In genomic region chr10:128036746-128037425, GRCm38 (mm10) we compare ENCODE assay signal across 8 mouse cellular contexts. TPM values are rescaled to one million over a fixed set of nuclear protein-coding genes. Genes with fewer than 3 reads are reported as not detected.
DNase-seq lines count a peak whose midpoint lies in the region; ATAC-seq and TF ChIP-seq lines count a peak whose summit lies in the region.

No protein-coding gene starts in this region.

- peak overlapping the region; percentile 97 for H3K27ac ChIP-seq in forebrain, postnatal 0 days (ENCODE audit: low read depth, low read length)
- H3K27ac ChIP-seq in hindbrain, embryonic 13.5 days = peak overlapping the region; percentile 97; the same call in 1 of the 2 replicates
- peak overlapping the region; percentile 96 for H3K27ac ChIP-seq in limb, embryonic 13.5 days
- no peak overlapping the region; the same call in 1 of the 2 replicates for H3K27ac ChIP-seq in midbrain, embryonic 12.5 days (replicated peaks)

- no peak for TF ChIP-seq CTCF in brain, embryonic 14.5 days (IDR thresholded peaks at IDR 0.05; ENCODE audit: borderline replicate concordance, extremely low read depth, insufficient read depth, insufficient read length)
- no peak for TF ChIP-seq CTCF in forebrain, postnatal 0 days (IDR thresholded peaks at IDR 0.05; ENCODE audit: low read depth)

- 4% methylated on average over 10 of the region's 10 CpGs for WGBS in forebrain, postnatal 0 days
- WGBS in hindbrain, embryonic 13.5 days = 8% methylated on average over 10 of the region's 10 CpGs
- 6% methylated on average over 10 of the region's 10 CpGs for WGBS in limb, embryonic 13.5 days
- 5% methylated on average over 10 of the region's 10 CpGs for WGBS in midbrain, embryonic 12.5 days

- no peak for ATAC-seq in forebrain, postnatal 0 days
- ATAC-seq in hindbrain, embryonic 13.5 days (ENCODE audit: low FRiP score) = no peak
- ATAC-seq in limb, embryonic 13.5 days (ENCODE audit: low FRiP score, low read depth) = no peak
- ATAC-seq in midbrain, embryonic 12.5 days (ENCODE audit: low FRiP score, low read depth) = no peak

- peak overlapping the region; percentile 91 for H3K9ac ChIP-seq in forebrain, postnatal 0 days
- peak overlapping the region; percentile 99 for H3K9ac ChIP-seq in hindbrain, embryonic 13.5 days
- H3K9ac ChIP-seq in limb, embryonic 13.5 days = peak overlapping the region; percentile 100
- peak overlapping the region; percentile 96 for H3K9ac ChIP-seq in midbrain, embryonic 12.5 days (replicated peaks)

- peak; percentile 40 to 61 for DNase-seq in right cerebral cortex, postnatal 10 days (ENCODE audit: low spot score in 2 of 2)
- DNase-seq in right cerebral cortex, postnatal 25 days = no peak
- DNase-seq in brain, embryonic 14.5 days (ENCODE audit: low read depth) = peak; percentile 50
- DNase-seq in forebrain, postnatal 0 days = peak; percentile 16
- DNase-seq in urinary bladder, postnatal 36 days (ENCODE audit: low spot score in 2 of 2) = peak; percentile 35 to 58

- H3K4me2 ChIP-seq in forebrain, postnatal 0 days (ENCODE audit: low read depth) = peak overlapping the region; percentile 66
- H3K4me2 ChIP-seq in hindbrain, embryonic 13.5 days = peak overlapping the region; percentile 95
- H3K4me2 ChIP-seq in limb, embryonic 13.5 days (replicated peaks) = peak overlapping the region; percentile 92
- peak overlapping the region; percentile 87 for H3K4me2 ChIP-seq in midbrain, embryonic 12.5 days (replicated peaks)

- no peaks in the 10 kb centered on the region for H3K9me3 ChIP-seq in forebrain, postnatal 0 days (ENCODE audit: low read length)
- H3K9me3 ChIP-seq in hindbrain, embryonic 13.5 days = no peaks in the 10 kb centered on the region
- no peaks in the 10 kb centered on the region for H3K9me3 ChIP-seq in limb, embryonic 13.5 days
- H3K9me3 ChIP-seq in midbrain, embryonic 12.5 days = no peaks in the 10 kb centered on the region

- H3K4me1 ChIP-seq in forebrain, postnatal 0 days (ENCODE audit: insufficient read depth) = peaks cover 20% of the 10 kb centered on the region; the same call in 1 of the 2 replicates
- H3K4me1 ChIP-seq in hindbrain, embryonic 13.5 days (replicated peaks) = peaks cover 46% of the 10 kb centered on the region
- peaks cover 51% of the 10 kb centered on the region for H3K4me1 ChIP-seq in limb, embryonic 13.5 days
- H3K4me1 ChIP-seq in midbrain, embryonic 12.5 days = peaks cover 35% of the 10 kb centered on the region

- no peak for TF ChIP-seq POLR2A in brain, embryonic 14.5 days (IDR thresholded peaks at IDR 0.05; ENCODE audit: borderline replicate concordance, extremely low read depth, insufficient read depth, insufficient read length, poor library complexity, severe bottlenecking)

- peak overlapping the region; percentile 96 for H3K4me3 ChIP-seq in forebrain, postnatal 0 days (ENCODE audit: low read depth, low read length)
- peak overlapping the region; percentile 95 for H3K4me3 ChIP-seq in hindbrain, embryonic 13.5 days
- peak overlapping the region; percentile 86 for H3K4me3 ChIP-seq in limb, embryonic 13.5 days
- H3K4me3 ChIP-seq in midbrain, embryonic 12.5 days = peak overlapping the region; percentile 97

- peaks cover 25% of the 10 kb centered on the region for H3K36me3 ChIP-seq in forebrain, postnatal 0 days (ENCODE audit: insufficient read depth)
- peaks cover 37% of the 10 kb centered on the region for H3K36me3 ChIP-seq in hindbrain, embryonic 13.5 days
- peaks cover 37% of the 10 kb centered on the region for H3K36me3 ChIP-seq in limb, embryonic 13.5 days
- H3K36me3 ChIP-seq in midbrain, embryonic 12.5 days = peaks cover 36% of the 10 kb centered on the region

- H3K27me3 ChIP-seq in forebrain, postnatal 0 days (ENCODE audit: insufficient read depth, low read length) = no peaks in the 10 kb centered on the region
- no peaks in the 10 kb centered on the region for H3K27me3 ChIP-seq in hindbrain, embryonic 13.5 days
- no peaks in the 10 kb centered on the region for H3K27me3 ChIP-seq in limb, embryonic 13.5 days
- no peaks in the 10 kb centered on the region for H3K27me3 ChIP-seq in midbrain, embryonic 12.5 days

RNA-seq across cellular contexts. Expression of gene Naca, which starts 1.5 kb away (rescaled TPM):
- 286 and 390 TPM in 2 replicates for polyA plus RNA-seq in brain, embryonic 14.5 days (2012; rRNA removed)
- total RNA-seq in forebrain, postnatal 0 days (2014; rRNA removed) = 630 and 780 TPM in 2 replicates
- polyA plus RNA-seq in forebrain, postnatal 0 days (2015; fragmentation: Nextera tagmentation; extraction: Ambion mirVana) = 527 and 662 TPM in 2 replicates
- polyA plus RNA-seq in hindbrain, embryonic 13.5 days (2015; fragmentation: Nextera tagmentation; extraction: Ambion mirVana) = 609 and 615 TPM in 2 replicates
- 797 and 826 TPM in 2 replicates for polyA plus RNA-seq in limb, embryonic 13.5 days (2015; fragmentation: Nextera tagmentation; extraction: Ambion mirVana)
- 716 and 742 TPM in 2 replicates for polyA plus RNA-seq in midbrain, embryonic 12.5 days (2016; fragmentation: Nextera tagmentation; extraction: Ambion mirVana)

RNA-seq across cellular contexts. Expression of gene Ptges3, which starts 21.9 kb away (rescaled TPM):
- 67.9 and 97.4 TPM in 2 replicates for polyA plus RNA-seq in brain, embryonic 14.5 days (2012; rRNA removed)
- 146 and 157 TPM in 2 replicates for total RNA-seq in forebrain, postnatal 0 days (2014; rRNA removed)
- 439 and 454 TPM in 2 replicates for polyA plus RNA-seq in forebrain, postnatal 0 days (2015; fragmentation: Nextera tagmentation; extraction: Ambion mirVana)
- 440 and 454 TPM in 2 replicates for polyA plus RNA-seq in hindbrain, embryonic 13.5 days (2015; fragmentation: Nextera tagmentation; extraction: Ambion mirVana)
- polyA plus RNA-seq in limb, embryonic 13.5 days (2015; fragmentation: Nextera tagmentation; extraction: Ambion mirVana) = 564 and 574 TPM in 2 replicates
- polyA plus RNA-seq in midbrain, embryonic 12.5 days (2016; fragmentation: Nextera tagmentation; extraction: Ambion mirVana) = 545 and 553 TPM in 2 replicates

RNA-seq across cellular contexts. Expression of gene Prim1, which starts 21.9 kb away (rescaled TPM):
- polyA plus RNA-seq in brain, embryonic 14.5 days (2012; rRNA removed) = 25.4 and 35.6 TPM in 2 replicates
- 22.9 and 33.2 TPM in 2 replicates for total RNA-seq in forebrain, postnatal 0 days (2014; rRNA removed)
- polyA plus RNA-seq in forebrain, postnatal 0 days (2015; fragmentation: Nextera tagmentation; extraction: Ambion mirVana) = 35.5 and 37.3 TPM in 2 replicates
- polyA plus RNA-seq in hindbrain, embryonic 13.5 days (2015; fragmentation: Nextera tagmentation; extraction: Ambion mirVana) = 33.9 and 39.4 TPM in 2 replicates
- 93.3 and 96.1 TPM in 2 replicates for polyA plus RNA-seq in limb, embryonic 13.5 days (2015; fragmentation: Nextera tagmentation; extraction: Ambion mirVana)
- 72.6 and 76.9 TPM in 2 replicates for polyA plus RNA-seq in midbrain, embryonic 12.5 days (2016; fragmentation: Nextera tagmentation; extraction: Ambion mirVana)

RNA-seq across cellular contexts. Expression of gene Hsd17b6, which starts 29.5 kb away (rescaled TPM):
- polyA plus RNA-seq in brain, embryonic 14.5 days (2012; rRNA removed) = not detected in 2 replicates
- total RNA-seq in forebrain, postnatal 0 days (2014; rRNA removed) = not detected in 2 replicates
- not detected in 2 replicates for polyA plus RNA-seq in forebrain, postnatal 0 days (2015; fragmentation: Nextera tagmentation; extraction: Ambion mirVana)
- not detected in 2 replicates for polyA plus RNA-seq in hindbrain, embryonic 13.5 days (2015; fragmentation: Nextera tagmentation; extraction: Ambion mirVana)
- not detected in 2 replicates for polyA plus RNA-seq in limb, embryonic 13.5 days (2015; fragmentation: Nextera tagmentation; extraction: Ambion mirVana)
- polyA plus RNA-seq in midbrain, embryonic 12.5 days (2016; fragmentation: Nextera tagmentation; extraction: Ambion mirVana) = not detected in 2 replicates

RNA-seq across cellular contexts. Expression of gene Atp5b, which starts 46.2 kb away (rescaled TPM):
- 1,616 and 2,161 TPM in 2 replicates for polyA plus RNA-seq in brain, embryonic 14.5 days (2012; rRNA removed)
- 2,470 and 2,914 TPM in 2 replicates for total RNA-seq in forebrain, postnatal 0 days (2014; rRNA removed)
- 2,164 and 2,181 TPM in 2 replicates for polyA plus RNA-seq in forebrain, postnatal 0 days (2015; fragmentation: Nextera tagmentation; extraction: Ambion mirVana)
- polyA plus RNA-seq in hindbrain, embryonic 13.5 days (2015; fragmentation: Nextera tagmentation; extraction: Ambion mirVana) = 2,105 and 2,130 TPM in 2 replicates
- polyA plus RNA-seq in limb, embryonic 13.5 days (2015; fragmentation: Nextera tagmentation; extraction: Ambion mirVana) = 1,947 and 1,954 TPM in 2 replicates
- 1,976 and 1,998 TPM in 2 replicates for polyA plus RNA-seq in midbrain, embryonic 12.5 days (2016; fragmentation: Nextera tagmentation; extraction: Ambion mirVana)
